Mouse (Mus musculus) frontal cortex, adult (tissue): ENCODE measurements around the gene Klf7.
"Not testable (repeated sequence)": the region's sequence is repeated elsewhere in the genome, so short reads cannot be mapped to it uniquely, and the experiment has no call there.

ENCODE experiments used
- ATAC-seq: cut with Nextera tagmentation; 2 replicates; pipeline ENCODE4 v1.9.2; 2017; ENCODE audit warnings: mild to moderate bottlenecking, moderate library complexity, mixed read lengths; ENCODE audit not compliant: low TSS enrichment

The Klf7 gene

DNA sequence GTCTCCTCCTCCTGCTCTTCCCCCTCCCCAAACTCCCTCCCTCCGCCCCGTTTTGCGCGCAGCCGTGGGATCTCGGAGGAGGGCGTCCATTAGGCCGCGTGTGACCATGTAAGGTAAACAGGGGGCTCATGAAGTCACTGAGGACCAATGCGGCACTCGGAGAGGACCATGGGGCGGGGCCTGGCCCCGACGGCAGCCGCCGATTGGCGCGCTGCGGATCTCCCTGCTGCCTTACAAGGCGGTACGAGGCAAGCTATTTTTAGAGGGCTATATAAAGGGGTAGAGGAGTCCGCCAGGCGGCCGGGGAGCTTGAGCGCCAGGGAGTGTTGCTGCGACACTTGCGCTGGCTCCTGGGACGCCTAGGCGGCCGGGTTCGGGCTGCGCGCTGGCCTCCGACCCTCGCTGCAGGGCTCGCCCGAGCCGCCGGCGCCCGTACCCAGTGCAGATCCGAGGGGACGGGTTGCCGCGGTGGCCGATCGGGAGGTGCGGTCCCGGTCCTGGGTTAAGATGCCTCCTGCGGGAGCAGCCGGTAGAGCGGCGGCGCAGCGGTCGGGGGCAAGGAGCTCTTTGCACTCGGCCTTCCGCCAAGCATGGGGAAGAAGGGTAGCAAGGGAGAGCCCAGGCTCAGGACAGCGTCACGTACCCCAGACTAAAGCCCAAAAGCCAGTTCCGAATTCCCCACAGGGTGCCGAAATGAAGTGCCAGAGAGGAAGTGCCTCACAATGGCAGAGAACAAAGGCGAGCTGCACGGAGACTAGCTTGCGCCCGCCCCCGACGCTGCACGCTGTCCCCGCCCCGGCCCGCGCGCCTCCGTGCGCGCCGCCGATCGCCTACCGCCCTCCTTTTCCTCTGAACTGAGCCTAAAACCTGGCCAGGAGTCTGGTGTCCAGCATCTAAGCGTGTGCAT lies at the start of gene Klf7:
Gene Klf7 (minus strand): TSS at position 724 of the 907 bp plus-strand sequence.
- ATAC-seq = peak; percentile 84

DNA sequence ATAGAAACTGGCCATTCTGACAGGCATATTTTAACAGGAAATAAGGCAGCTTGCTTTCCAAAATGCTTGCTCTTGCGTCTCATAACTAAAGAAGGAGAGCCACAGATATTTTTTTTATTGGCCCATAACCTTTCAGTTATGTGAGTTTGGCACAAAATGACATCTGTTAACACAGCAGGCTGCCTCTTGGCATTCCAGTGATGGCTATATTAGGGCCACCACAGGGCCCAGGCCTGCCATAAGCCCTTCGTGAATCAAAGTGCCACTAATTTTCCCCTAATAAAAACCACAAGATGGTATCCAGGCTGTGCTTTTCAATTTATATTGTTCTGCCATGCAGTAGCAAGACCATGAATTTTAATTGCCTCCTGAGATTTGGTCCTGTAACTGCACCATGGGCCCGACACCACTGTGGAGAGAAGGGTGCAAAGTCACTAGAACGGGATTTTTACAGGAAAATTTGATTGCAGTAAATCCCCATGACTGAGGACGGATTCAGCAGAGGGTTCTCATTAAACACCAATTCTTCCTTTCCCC lies 42.5 kb upstream of the Klf7 start:
- no peak for ATAC-seq

DNA sequence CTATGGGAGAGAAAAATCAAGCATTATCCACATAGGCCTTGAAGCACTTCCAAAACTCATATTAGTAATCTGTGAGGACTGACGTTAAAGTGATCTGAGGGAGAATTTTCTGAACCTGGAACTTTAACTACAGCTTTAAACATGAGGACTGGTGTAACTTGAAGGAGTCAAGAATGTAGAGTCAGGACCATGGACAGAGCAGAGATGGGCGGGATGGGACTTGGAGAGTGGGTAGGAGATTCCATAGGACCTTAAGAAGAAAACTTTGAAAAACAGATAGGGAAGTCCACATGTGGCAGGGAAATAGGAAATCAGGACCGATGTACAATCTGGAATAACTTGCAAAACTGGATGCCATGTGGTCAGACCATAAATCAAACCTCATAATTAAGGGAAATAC lies 36.7 kb upstream of the Klf7 start:
- no peak for ATAC-seq

DNA sequence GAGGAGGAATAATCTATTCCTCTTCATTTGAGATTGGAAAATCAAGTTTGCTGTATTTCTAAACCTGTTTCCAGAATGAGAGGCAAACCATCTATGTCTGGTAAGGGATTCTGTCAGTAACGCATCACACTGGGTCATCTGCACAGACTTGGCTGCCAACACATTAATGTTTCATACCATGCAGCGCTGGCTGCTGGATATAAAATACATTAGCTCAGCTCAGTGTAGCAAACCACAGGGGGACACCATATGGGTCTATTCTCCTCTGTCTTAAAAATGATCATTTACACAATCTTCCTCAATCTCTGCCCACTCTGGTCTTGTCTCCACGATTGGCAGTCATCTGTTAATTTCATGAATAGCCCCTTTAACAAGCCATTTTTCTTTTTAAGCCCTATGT lies 27.1 kb upstream of the Klf7 start:
- no peak for ATAC-seq

DNA sequence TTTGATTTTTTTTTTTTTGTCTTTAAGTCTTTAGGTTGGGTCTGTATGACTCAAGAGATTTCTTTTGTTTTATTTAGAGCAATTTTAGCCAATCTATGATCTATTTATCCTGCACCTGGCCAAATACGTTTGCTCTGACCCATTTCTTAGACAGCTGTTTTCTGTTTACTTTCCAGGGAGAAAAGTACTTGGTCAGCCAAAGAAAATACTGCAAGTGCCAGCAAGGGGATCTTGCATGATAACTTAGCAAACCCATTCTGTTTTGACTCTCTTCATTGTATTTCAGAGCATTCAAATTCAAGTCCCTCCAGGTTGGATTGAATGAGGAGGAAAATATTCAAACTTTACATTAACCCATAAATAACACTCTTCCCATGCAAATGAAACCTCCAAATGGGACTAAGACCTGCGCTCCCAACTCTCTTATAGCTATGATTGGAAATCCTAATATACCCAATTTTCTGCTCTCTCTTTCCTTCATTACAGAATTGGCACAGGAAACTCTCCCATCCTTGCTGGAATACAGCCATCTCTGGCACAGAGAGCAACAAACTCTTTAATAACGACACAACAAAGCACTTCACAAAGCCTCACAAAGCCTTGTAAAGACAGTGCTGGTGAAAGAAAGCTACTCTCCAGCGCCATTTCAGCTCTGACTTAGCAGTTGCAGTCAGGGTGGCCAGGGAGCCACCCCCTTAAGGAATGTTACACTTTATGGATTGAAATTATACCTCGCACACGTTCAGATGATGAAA lies 20.8 kb upstream of the Klf7 start:
- no peak for ATAC-seq

DNA sequence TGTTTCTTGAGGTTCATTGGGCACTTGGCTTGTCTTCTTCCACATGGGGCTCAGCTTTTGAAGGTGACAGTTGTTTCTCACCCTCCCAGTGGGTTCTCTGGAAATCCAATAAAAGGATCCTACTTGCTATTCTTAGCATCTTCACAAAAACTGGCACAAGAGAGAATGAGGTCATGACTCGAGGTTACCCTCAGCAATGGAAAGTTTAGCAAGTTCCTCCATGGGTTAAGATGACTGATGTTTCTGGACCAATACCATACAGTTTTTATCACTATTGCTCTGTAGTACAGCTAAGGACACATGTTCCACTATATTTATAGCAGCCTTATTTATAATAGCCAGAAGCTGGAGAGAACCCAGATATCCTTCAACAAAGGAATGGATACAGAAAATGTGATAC lies 12.4 kb upstream of the Klf7 start:
- ATAC-seq = no peak

DNA sequence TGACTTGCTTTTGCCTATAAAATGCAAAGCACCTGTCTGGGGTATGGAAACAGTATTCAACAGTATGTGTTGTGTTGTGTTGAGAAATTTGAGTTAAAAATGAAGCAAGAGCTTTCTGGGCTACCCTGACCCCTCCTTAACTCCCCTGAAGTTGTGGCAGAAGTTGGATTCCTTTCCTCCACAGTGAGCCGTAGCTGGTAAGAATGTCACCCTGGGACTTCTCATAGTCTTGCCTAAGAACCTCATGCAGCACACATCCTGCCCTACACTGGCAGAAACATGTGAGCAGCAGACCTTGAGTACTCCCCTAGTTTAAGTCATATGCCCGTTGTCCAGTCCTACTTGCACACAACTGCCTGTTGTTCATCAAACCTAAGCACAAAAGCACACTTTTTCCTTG lies 4.7 kb upstream of the Klf7 start:
- no peak for ATAC-seq

DNA sequence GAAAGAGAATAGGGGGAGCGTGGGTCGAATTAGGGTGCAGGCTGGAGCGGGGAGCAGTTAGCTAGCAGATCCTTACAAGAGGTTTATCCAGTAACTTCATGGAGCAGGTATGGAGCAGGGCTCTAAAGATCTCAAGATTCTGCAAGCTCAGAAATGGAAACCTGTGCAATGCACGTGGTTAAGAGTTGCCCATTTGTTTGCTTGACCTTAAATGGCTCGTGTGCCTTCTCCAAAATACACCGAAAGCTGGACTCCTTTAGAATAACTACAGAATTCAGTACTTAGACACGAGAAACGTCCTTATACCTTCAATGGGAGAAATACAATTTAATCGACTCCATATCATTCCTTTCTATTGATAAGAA lies 366 bp upstream of the Klf7 start:
- no peak for ATAC-seq

DNA sequence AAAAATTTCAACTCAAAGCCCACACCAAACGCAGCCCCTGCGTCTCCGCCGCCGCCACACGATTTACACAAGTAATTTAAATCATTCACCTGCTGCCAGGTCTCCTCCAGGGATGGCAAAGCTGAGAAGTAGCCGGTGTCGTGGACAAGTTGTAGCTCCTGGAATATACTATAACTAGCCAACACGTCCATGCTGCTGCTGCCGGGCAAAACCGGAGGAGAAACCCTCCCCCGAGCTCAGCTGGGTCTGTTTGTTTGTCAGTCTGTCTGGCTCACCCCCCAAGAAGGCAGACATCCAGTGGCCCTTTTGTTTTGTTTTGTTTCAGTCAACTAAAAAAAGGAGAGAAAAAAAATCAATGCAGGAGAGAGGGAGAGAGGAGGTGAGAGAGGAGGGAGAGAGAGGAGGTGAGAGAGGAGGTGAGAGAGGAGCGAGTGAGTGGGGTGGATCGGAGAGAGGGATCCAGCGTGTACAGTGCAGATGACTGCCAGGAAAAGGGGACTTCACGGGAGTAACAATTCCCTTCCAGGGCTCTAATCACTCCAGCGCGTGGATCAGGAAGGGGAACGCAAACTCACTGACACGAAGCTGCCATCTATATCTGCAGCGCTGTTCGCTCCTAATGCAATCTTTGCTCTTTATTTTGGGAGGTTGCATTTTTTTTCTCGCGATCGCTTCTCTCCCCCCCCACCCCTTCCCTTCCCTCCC lies 1.1 kb downstream of the Klf7 start:
- peak; percentile 7; the same call in 1 of the 2 replicates for ATAC-seq

DNA sequence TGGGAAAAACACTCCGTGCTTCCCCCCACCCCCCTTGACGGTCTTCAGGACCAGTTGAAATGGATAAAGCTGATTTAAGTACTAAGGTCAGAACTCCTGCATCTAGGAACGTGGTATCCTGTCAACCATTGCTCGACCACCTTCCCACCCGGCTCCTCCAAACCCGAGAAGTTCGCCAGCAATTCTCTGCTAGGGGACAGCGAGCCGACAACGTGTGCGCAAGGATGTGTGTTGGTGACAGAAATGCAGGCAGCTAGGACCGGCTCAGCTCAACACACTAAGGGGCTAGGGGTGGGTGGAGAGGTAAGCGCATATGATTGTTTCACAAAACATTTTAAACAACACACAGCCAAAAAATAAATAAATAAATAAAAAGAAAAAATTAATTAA lies 1.7 kb downstream of the Klf7 start:
- ATAC-seq = no peak

DNA sequence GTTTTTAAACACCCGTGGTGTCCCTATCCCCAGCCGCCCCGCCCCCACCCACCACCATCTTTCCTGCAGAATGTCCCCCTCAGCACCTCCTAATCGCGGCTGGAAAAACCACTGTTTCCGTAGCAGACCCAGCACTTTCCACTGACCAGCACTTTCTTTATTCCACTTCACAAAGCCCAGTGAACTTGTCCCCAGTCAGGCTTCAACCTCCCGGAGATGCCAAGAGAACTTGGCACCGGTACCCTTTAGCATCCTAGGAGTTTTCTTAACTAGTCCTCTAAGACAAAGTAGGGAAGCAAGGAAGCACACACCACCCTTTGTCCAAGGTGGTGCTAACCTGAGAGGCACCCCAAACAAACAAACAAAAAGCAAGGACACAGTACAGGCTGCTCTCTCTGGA lies 2.2 kb downstream of the Klf7 start:
- no peak for ATAC-seq

DNA sequence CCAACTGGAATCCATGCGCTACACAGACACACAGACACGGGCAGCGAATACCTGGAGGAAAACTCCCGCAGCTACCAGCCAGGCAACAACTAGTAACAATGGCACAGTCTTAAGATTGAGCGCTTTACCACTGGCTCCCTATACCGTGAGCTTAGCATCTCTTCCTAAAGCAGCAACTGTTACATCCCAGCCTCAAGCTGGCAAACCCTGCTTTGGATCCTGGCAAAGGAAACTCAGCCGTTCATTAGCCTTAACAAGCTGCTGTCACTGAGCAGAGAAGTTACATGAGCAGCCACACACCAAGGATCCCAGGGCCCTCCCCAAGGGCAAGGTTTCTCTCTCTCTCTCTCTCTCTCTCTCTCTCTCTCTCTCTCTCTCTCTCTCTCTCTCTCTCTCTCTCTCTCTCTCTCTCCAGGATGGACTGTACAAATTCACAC lies 2.7 kb downstream of the Klf7 start:
- 0 out of 2 replicates have a peak, but pooled peaks have one; percentile 3 for ATAC-seq

DNA sequence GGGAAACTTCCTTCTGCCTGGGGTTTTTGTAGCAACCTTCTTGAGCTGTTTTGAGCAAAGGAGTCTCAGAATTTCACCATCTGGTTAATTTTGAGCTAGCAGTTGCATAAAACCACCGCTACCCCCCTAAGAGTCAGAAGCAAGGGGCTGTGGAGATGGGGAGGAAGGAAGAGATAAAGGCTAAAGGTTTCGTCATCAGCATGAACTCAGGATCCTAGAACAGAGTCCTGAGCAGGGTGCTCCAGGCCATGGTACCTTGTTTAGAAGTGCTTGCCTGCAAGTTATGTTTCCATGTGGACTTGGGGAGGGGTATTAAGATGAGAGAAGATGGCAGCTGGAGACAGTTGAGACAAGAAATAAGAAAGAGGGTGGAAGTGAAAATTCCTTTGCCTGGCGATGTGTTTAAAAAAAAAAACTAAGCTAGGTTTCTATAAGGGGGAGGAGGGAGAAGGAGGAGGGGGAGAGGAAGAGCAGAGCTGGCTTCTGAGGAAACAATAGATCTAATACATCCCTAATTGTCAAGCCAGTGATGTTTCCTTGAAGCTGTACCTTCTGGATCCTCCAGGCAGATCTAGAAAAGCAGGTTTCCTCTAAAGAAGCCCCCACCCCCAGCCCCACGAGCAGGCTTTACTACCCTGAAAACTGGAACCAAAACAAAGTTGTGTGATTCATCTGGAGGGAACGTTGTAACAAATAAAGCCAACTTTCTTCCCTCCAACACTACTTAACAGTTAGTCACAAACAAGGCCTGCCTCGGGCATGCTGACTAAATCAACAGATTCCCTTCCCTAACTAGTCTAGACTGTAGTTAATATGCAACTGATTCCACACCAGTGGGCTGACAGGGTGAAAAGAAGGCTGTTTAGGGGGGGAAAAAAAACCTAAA lies 3.6 kb downstream of the Klf7 start:
- ATAC-seq = no peak

DNA sequence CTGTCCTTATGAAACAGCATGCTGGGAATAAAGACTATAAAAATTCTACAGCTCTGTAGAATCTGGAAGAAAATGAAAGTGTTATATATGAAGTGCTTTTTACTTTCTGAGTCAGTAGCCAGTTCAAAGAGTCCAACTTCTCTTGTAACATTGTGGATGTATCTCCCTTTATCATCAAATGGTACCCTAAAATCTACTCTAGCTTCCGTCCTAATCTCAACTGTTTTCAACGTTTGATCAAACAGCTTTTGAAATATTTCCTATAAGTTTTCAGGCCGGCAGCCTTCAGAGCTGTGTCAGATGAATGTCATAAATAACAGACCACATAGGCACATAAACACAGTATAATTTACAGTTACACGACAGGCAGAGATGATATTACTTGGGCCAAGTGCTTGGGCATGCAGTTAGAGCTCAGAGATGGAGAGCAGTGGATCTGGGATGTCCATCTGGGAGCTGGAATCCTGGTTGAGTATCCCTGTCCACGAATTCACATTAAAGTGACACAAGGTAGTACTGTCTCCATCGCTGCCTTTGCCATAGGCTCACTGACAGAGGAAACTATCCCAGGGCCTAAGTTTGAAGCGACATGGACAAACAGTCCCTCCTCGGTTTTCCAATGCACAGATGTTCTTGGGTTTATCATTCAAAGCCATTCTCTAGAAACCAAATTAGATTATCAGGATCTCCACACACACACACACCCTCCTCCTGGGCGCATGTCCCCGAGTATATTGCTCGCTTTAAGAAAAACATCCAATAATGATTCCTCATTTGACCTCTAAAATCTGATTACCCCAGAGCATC lies 4.4 kb downstream of the Klf7 start:
- ATAC-seq = no peak

DNA sequence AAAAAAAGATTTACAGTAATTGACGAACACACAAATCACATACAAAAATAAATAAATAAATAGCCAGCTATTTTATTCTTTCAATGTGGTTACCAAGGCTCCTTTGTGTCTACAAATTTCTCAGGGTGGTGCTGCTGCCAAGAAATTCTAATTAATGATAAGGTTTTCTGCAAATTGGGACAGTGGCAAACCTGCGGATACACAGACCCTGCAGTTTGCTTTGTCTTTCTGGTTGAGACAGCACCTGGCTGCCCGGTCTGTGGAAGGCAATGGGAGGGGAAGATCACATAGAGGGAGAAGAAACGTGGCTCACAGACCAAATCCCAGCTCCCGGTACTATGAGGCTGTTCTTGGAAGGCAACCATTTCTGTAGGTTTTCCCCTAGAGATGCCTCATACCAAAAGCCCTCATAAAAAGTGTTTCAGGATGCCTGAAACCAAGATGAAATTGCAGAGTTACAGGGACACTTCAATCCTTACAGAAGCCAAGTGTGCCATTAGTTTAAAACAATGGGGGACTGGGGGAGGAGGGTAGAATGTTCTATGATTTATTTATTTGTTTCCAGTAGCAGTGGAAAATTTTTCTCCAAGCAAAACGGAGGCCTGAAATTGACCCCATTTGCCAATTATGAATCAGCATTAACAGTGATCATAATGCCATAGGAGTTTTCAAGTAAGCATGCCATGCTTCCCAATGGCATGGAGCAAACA lies 5.2 kb downstream of the Klf7 start:
- ATAC-seq = no peak

DNA sequence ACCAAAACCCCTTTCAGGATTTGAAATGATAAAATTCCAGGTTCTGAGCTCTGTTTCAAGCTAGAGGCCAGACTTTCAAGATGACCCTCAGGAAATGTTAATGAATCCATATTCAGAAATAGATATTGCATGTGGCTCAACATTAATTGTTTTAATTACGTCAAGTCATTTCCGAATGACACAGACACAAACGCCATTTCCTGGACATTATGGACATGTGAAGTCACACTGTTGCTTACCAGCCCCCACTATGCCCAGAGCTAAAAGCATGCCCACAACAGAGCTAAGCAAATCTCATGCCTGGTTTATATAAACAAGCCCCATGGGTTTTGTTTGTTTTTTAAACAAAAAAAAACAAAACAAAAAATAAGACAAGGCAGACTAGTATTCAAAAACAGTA lies 7.5 kb downstream of the Klf7 start:
- ATAC-seq = no peak

DNA sequence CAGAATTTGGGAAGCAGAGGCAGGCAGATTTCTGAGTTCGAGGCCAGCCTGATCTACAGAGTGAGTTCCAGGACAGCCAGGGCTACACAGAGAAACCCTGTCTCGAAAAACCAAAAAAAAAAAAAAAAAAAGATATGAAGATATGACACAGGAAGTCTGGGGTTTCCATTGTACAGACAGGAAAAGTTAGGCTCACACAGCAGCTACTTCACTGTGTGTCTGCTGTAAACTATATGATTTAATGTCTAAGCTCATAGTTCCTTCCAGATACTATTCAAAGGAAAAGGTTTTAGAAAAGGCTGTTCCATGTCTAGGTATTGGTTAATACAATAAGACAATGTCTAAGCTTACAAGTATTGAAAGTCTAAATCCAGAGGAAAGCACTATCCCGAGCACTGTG lies 13.4 kb downstream of the Klf7 start:
- ATAC-seq = not testable (repeated sequence)

DNA sequence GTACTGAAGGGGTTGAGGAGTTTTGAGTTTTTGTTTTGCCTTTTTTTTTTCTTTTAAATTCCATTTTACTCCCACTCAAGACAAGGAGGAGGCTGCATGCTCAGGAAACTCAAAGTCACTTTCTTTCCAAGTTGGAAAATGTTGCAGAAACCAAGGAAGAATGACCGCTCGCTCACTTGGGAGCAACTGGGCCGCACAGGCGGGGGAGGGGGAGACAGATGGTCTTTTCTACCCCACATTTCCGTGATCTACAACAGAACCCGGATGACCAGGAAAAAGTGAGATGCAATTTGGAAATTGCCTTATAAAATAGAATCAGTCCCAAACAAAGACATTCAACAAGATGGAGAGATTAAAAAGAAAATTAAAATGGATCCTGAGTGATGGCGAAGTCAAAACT lies 14.6 kb downstream of the Klf7 start:
- no peak for ATAC-seq

DNA sequence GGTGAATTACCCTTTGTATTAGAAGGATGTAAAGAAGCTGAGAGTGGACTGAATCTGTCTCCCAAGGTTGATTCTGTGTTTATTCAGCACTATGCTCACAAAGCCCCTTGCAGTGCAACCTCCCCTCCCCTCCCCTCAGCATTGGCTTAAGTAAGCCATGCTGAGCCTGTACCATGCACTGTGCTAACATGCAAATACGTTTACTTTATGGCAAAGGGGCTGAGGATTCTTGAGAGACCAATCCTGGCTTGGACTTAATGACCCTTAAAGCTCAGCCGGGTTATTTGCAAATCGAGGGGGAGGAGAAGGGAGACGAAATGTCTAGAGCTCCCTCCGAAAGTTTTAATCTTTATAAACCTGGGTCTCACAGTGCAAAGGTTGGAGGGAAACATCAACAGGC lies 16.0 kb downstream of the Klf7 start:
- no peak for ATAC-seq

DNA sequence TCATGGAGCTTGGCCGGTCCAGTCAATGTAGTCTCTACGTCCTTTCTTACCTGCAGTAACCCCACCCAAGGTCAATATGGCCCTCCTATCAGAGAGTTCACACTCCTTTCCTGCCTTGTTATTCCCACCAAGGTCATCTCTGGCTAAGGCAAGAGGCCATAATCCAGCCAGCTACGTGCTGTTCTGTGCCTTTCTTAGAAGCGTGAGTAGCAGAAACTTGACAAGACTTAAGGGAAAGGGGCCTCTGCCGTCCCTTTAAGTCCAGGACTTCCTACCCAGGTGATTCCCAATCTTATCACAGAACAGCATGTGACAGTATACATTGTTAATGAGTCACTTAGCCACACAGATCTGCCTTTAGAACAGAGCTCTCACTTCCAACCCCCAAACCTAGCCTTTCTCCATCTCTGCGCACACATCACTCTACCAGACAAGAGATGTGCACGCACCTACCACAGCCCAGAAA lies 16.9 kb downstream of the Klf7 start:
- peak; percentile 69 for ATAC-seq
